Mouse (Mus musculus) stomach, embryonic 14.5 days (tissue): ENCODE data around the gene Chchd4. TPM values are rescaled to one million over a fixed set of nuclear protein-coding genes. Genes with fewer than 3 reads are reported as not detected.

ENCODE experiments used
- ATAC-seq: fragments of 200-750 bp; cut with Nextera tagmentation; 2 replicates; pipeline ENCODE4 v1.8.0; 2017; ENCODE audit warnings: low read depth, moderate TSS enrichment; ENCODE audit not compliant: insufficient number of reproducible peaks, insufficient read depth, low FRiP score
- H3K27ac ChIP-seq: fragments of 300-500 bp; sonication (generic); 2 replicates; pipeline ENCODE4 v1.5.1; 2014; ENCODE audit warnings: mild to moderate bottlenecking, low read length, moderate library complexity, mixed read lengths
- H3K27me3 ChIP-seq: fragments of 300-500 bp; sonication (generic); 2 replicates; pipeline ENCODE4 v1.6.1; 2014; ENCODE audit warnings: low read length, control low read depth, mixed read lengths; ENCODE audit not compliant: control insufficient read depth, insufficient read depth
- H3K36me3 ChIP-seq: fragments of 300-500 bp; sonication (generic); 2 replicates; pipeline ENCODE4 v1.6.1; 2014; ENCODE audit warnings: mild to moderate bottlenecking, control low read depth, low read length, moderate library complexity, mixed read lengths; ENCODE audit not compliant: control insufficient read depth, insufficient read depth
- H3K4me1 ChIP-seq: fragments of 300-500 bp; sonication (generic); 2 replicates; pipeline ENCODE4 v1.6.1; 2014; ENCODE audit warnings: low read length, control low read depth, mixed read lengths; ENCODE audit not compliant: control insufficient read depth, insufficient read depth
- H3K4me2 ChIP-seq: fragments of 300-500 bp; sonication (generic); replicated peaks from 2 replicates; pipeline ENCODE4 v1.6.1; 2014; ENCODE audit warnings: low read depth, low read length, control low read depth
- H3K4me3 ChIP-seq: fragments of 300-500 bp; sonication (generic); 2 replicates; pipeline ENCODE4 v1.5.1; 2014; ENCODE audit warnings: low read depth, low read length, control low read depth
- H3K9ac ChIP-seq: fragments of 300-500 bp; sonication (generic); replicated peaks from 2 replicates; pipeline ENCODE4 v1.6.1; 2014; ENCODE audit warnings: low read depth, mild to moderate bottlenecking, control low read depth, low read length, moderate library complexity, mixed read lengths
- H3K9me3 ChIP-seq: fragments of 300-500 bp; sonication (generic); 2 replicates; pipeline ENCODE4 v1.6.1; 2016; ENCODE audit warnings: low read depth, low read length, control low read depth; ENCODE audit not compliant: control insufficient read depth
- WGBS: fragments of 180-500 bp; shearing (Covaris S2); extraction: QIAGEN DNeasy Blood & Tissue Kit; methylation state at CpG from one replicate; pipeline ENCODE4 v1.1.7; 2014; 5-methylcytosine and 5-hydroxymethylcytosine counted together
- polyA plus RNA-seq: library from polyadenylated mRNA; unstranded; fragments of >200 nt; fragmentation: Nextera tagmentation; extraction: Ambion mirVana; gene quantifications from 2 replicates; pipeline ENCODE4 v1.2.1, GENCODE M21; 2014

The Chchd4 gene
- polyA plus RNA-seq, 1 experiment from 2014 or later = 26.4 TPM

DNA sequence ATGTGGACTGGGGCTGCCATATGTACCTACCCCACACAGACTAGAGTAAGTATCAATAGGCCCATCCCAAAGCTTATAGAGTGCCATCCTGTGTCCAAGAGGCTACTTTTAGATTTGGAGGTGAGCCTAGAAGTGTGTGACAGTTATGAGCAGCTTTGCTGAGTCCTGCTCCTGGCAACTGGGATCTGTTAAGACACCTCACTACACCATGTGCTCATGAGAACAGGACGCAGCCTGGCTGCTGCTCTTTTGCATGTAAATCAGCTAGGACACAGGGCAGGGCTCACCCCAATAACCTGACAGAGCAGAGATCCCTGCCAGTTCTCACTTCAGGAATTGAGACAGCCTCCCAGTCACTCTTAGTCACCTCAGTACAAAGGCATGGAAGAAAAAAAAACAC, 6.2 kb downstream of the Chchd4 start:
- 89% methylated on average over 1 of the region's 1 CpGs for WGBS
- no peak for ATAC-seq

DNA sequence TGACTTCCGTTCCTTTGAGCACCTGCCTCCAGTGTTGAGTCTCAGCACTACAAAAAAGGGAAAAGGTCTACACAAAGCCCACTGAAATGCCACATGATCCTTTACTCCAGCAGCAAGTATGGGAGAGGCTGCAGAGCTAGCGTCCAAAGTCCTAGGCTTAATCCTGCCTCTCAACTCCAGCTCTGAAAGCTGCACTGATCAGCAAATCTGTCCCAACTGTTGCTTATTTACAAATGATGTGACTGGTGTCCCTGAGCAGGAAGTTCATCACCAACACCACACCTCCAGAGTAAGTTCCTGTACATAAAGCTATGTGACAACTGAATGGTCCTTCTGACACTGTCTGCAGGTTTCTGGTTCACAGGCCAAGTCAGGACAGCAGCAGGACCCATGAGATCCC, 7.6 kb downstream of the Chchd4 start:
- no peaks in the 10 kb centered on the region for H3K4me1 ChIP-seq
- no peak for ATAC-seq
- H3K27ac ChIP-seq = no peak overlapping the region
- H3K9me3 ChIP-seq = no peaks in the 10 kb centered on the region
- no peaks in the 10 kb centered on the region for H3K27me3 ChIP-seq
- no peak overlapping the region for H3K4me2 ChIP-seq
- no peak overlapping the region for H3K4me3 ChIP-seq
- H3K9ac ChIP-seq = no peak overlapping the region
- peaks cover 48% of the 10 kb centered on the region for H3K36me3 ChIP-seq
- WGBS = 87% methylated on average over 2 of the region's 2 CpGs

More for the DNA sequence above, 6.2 kb downstream of the Chchd4 start:
- no peaks in the 10 kb centered on the region for H3K27me3 ChIP-seq
- no peak overlapping the region for H3K9ac ChIP-seq
- H3K4me2 ChIP-seq = no peak overlapping the region
- peaks cover 51% of the 10 kb centered on the region for H3K36me3 ChIP-seq
- H3K4me3 ChIP-seq = no peak overlapping the region
- H3K4me1 ChIP-seq = peaks cover 6% of the 10 kb centered on the region; the same call in 1 of the 2 replicates
- H3K27ac ChIP-seq = no peak overlapping the region
- no peaks in the 10 kb centered on the region for H3K9me3 ChIP-seq

DNA sequence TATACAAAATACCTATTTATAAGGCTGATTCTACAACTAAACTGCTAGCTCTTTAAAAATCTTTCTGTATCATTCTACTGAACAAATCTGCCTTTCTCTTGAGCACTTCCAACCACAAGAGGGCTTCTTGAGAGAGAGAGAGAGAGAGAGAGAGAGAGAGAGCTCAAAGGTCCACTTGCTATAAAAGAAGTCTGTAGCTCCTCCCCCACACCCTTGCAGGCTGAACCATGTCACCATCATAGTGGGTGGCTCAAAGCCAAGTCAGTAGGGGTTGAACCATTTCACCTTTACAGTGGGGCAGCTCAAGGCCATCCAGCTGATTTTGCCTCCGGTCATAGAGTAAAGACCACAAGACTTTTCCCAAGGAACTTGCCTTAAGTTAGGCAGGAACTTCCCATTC, 13.9 kb downstream of the Chchd4 start:
- Histone ChIP-seq H3K4me1 (no peaks in the 10 kb centered on the region), H3K4me2 (no peak overlapping the region), H3K36me3 (peaks cover 10% of the 10 kb centered on the region), H3K9me3 (no peaks in the 10 kb centered on the region), H3K4me3 (no peak overlapping the region), H3K27ac (no peak overlapping the region), H3K27me3 (no peaks in the 10 kb centered on the region), H3K9ac (no peak overlapping the region)
- ATAC-seq = no peak
- 73% methylated on average over 1 of the region's 1 CpGs for WGBS

DNA sequence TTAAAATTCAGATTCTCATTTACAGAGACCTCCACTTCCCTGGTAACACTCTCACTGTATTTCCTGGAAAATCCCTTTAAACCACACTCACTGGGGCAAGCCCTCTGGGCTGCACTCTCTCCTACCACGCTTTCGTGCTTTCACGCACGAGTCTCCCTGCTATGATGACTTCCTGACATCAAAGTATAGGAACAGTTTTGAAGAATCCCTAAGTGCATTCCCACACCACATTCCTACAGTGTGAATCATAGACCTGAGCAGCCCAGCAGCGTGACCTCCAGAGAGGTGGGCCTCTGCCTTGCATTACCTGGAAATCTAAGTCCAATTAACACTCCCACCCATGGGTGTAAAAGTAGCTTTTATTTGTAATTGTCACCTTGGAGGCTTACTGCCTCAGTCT, 18.8 kb downstream of the Chchd4 start:
- WGBS = 42% methylated on average over 5 of the region's 5 CpGs
- Histone ChIP-seq H3K4me3 (no peak overlapping the region), H3K36me3 (no peaks in the 10 kb centered on the region), H3K4me2 (no peak overlapping the region), H3K9ac (no peak overlapping the region), H3K9me3 (no peaks in the 10 kb centered on the region), H3K27ac (no peak overlapping the region), H3K27me3 (no peaks in the 10 kb centered on the region), H3K4me1 (no peaks in the 10 kb centered on the region)
- ATAC-seq = no peak

DNA sequence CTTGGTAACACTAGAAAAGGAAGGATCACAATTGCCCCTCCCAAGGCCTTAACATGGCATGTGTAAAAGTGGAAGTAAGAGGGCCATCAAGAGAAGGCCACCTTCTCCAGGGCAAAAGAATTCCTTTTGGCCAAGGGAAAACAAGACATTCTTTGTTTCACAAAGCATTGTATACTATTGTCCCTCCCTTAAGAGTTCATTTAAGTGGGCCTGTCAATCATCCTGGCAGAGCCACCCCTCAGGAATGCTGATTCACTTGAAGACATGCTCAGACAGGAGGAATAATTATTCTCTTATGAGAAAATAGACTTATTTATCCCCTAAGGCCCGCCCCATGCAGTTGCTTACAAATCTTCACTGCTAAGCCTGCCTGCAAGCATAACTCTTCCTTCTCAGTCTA, 21.3 kb downstream of the Chchd4 start:
- no peak overlapping the region for H3K27ac ChIP-seq
- no peak overlapping the region for H3K4me3 ChIP-seq
- WGBS = 54% methylated on average over 1 of the region's 1 CpGs
- no peak overlapping the region for H3K4me2 ChIP-seq
- H3K4me1 ChIP-seq = no peaks in the 10 kb centered on the region
- H3K9ac ChIP-seq = no peak overlapping the region
- H3K9me3 ChIP-seq = no peaks in the 10 kb centered on the region
- H3K27me3 ChIP-seq = no peaks in the 10 kb centered on the region
- no peak for ATAC-seq
- H3K36me3 ChIP-seq = no peaks in the 10 kb centered on the region

DNA sequence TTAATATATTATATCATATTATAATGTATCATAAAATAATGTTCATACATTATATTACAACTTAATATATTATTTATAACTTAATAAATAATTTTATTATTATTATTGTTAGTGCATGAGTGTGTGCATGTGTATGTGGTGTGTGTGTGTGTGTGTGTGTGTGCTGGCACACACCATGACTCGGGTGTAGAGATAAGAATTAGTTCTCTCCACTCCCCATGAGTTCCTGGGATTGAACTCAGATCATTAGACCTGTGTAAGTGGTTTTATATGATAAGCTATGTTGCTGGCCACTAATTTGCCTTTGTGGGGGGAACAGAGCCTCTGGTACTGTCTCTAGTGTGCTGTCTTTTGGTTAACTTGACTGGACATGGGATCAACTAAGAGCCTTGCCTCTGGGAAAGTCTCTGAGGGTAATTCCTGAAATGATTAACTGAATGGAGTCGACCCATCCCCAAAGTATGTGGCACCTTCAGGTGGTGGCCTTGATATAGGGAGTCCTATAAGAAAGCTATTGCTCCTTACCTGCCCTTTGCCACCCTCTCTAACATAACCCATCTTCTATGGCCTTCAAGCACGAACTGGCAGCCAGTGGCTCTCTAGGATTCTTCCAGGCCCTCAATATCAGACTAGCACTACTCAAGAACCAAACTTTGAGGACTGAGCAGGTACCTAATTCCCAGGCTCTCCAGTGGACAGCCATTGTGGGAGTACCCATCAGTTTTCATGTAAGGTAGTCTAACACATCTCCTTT, 23.7 kb downstream of the Chchd4 start:
- Histone ChIP-seq H3K9me3 (no peaks in the 10 kb centered on the region), H3K9ac (no peak overlapping the region), H3K27me3 (no peaks in the 10 kb centered on the region), H3K4me2 (no peak overlapping the region), H3K27ac (no peak overlapping the region), H3K4me3 (no peak overlapping the region), H3K4me1 (no peaks in the 10 kb centered on the region), H3K36me3 (no peaks in the 10 kb centered on the region)
- WGBS = 41% methylated on average over 3 of the region's 3 CpGs
- ATAC-seq = no peak

DNA sequence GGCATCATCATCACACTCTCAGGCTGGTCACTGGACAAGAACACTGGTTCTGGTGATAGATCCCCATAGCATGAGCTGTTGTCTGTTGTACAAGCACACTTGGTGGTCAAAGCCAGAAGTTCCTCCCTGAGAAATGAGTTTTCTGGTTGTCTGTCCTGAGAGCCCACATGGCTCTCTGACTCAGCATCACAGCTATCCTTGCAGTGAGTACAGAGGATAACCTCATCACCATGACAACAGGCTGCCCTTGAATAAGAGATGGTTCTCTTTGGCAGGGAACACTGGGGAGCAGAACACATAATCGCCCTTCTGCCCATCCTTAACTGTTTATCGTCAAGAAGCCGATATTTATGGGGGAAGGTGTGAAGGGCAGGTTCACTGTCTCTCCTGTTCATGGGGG, 28.0 kb downstream of the Chchd4 start:
- Histone ChIP-seq H3K9me3 (no peaks in the 10 kb centered on the region), H3K4me1 (0 out of 2 replicates have a peak, but pooled peaks cover 4% of the 10 kb centered on the region), H3K4me2 (no peak overlapping the region), H3K27me3 (no peaks in the 10 kb centered on the region), H3K9ac (no peak overlapping the region), H3K4me3 (no peak overlapping the region), H3K36me3 (no peaks in the 10 kb centered on the region), H3K27ac (no peak overlapping the region)
- ATAC-seq = no peak
- WGBS = 75% methylated on average over 3 of the region's 3 CpGs

DNA sequence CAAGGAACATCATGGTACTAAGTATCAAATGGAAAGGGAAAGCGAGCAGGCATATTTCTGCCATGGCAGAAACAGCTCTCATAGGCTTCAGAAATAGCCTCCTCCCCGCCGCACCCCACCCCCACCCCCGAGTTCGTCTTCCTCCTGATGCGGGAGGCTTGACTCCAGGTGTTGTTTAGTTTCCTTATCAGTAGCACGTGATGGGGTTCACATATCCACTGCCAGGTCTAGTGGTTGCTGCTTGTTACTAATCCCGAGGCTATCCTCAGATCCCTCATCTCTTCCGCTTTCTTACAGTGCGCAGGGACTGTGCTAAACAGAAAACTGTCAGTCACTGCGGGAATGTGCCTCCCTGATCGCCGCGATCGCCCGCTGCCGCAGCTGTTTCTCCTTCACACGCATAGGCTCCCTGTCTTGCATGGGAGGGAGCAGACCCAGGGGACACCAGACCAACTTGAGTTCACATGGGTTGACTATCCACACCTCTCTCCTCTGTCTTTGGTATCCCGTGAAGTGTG, 32.1 kb downstream of the Chchd4 start:
- Histone ChIP-seq H3K36me3 (no peaks in the 10 kb centered on the region), H3K27me3 (no peaks in the 10 kb centered on the region), H3K9me3 (no peaks in the 10 kb centered on the region), H3K4me3 (peak overlapping the region; percentile 65), H3K27ac (peak overlapping the region; percentile 78), H3K9ac (peak overlapping the region; percentile 40), H3K4me2 (peak overlapping the region; percentile 96), H3K4me1 (0 out of 2 replicates have a peak, but pooled peaks cover 4% of the 10 kb centered on the region)
- 1% methylated on average over 19 of the region's 19 CpGs for WGBS
- peak; percentile 25; the same call in 1 of the 2 replicates for ATAC-seq
